Mouse (Mus musculus): ENCODE measurements around the gene Hoxc12.

DNA sequence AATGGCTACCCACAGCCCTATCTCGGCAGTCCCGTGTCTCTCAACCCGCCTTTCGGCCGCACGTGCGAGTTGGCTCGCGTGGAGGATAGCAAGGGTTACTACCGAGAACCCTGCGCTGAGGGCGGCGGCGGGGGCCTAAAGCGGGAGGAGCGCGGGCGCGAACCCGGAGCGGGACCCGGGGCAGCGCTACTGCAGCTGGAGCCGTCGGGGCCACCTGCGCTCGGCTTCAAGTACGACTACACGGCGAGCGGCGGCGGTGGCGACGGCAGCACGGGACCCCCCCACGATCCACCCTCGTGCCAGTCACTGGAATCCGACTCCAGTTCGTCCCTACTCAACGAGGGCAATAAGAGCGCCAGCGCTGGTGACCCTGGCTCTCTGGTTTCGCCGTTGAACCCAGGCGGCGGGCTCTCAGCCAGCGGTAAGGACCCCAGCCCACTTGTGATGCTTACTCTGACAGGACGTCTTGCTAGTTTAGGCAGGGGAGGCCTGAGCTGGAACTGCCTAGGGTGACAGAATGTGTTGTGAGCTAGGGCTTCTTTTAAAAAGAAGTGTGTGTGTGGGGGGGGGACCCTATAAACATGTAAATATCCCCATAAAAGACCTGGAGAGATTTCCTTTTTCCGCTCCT lies 594 bp downstream of the Hoxc12 start:
- TF ChIP-seq POLR2A (IDR thresholded peaks at IDR 0.05; ENCODE audit: control insufficient read depth in 1 of 2, insufficient read depth in 1 of 2, low read depth in 1 of 2, low read length in 2 of 2, poor library complexity in 1 of 2) (no peak), E2F4 (IDR thresholded peaks at IDR 0.05; ENCODE audit: borderline replicate concordance, low read depth, low read length) (no peak)

Measured in MEL (cell line).